Mouse (Mus musculus) CH12.LX (cell line): ENCODE data around the gene Alpk1. TPM values are rescaled to one million over a fixed set of nuclear protein-coding genes. Genes with fewer than 3 reads are reported as not detected.

Experiments used
- DNase-seq: peaks from one replicate; pipeline ENCODE4 v3.0.0-alpha.2; 2013; ENCODE audit errors: extremely low read depth
- H3K27ac ChIP-seq: 2 replicates; pipeline ENCODE4 v1.5.1; 2012; ENCODE audit warnings: low read depth, mild to moderate bottlenecking, control low read depth, moderate library complexity; ENCODE audit not compliant: insufficient read depth
- H3K27me3 ChIP-seq: replicated peaks from 2 replicates; pipeline ENCODE3; 2012; ENCODE audit warnings: inconsistent platforms
- H3K36me3 ChIP-seq, 2 experiments: replicated peaks in 1 of 2; 2 replicates each; pipeline versions ENCODE3 to v1.6.1; 2012; ENCODE audit warnings: inconsistent platforms in 1 of 2, low read length in 1 of 2, mild to moderate bottlenecking in 1 of 2, mixed read lengths in 1 of 2, moderate library complexity in 1 of 2; ENCODE audit not compliant: control insufficient read depth in 1 of 2, insufficient read depth in 1 of 2
- H3K4me1 ChIP-seq, 2 experiments: 2 replicates each; pipeline ENCODE4 v1.6.1; 2012; ENCODE audit warnings: inconsistent platforms in 1 of 2, moderate library complexity in 1 of 2; ENCODE audit not compliant: insufficient read depth in 2 of 2, control insufficient read depth in 1 of 2
- H3K4me2 ChIP-seq: 2 replicates; pipeline ENCODE4 v1.6.1; 2012; ENCODE audit warnings: low read depth, mild to moderate bottlenecking, control low read depth; ENCODE audit not compliant: poor library complexity, insufficient read depth, severe bottlenecking
- H3K4me3 ChIP-seq, 3 experiments: fragments of 150-350 bp in 1 of 3; sonication (generic) in 1 of 3; replicated peaks in 1 of 3; 2 replicates each; pipeline versions ENCODE3 to v1.5.1; 2011 to 2012; ENCODE audit warnings: low read depth in 2 of 3, low read length in 2 of 3, mild to moderate bottlenecking in 2 of 3, moderate library complexity in 2 of 3, control low read depth in 1 of 3, improper control_type of control experiment in 1 of 3, inconsistent platforms in 1 of 3, mixed read lengths in 1 of 3; ENCODE audit not compliant: poor library complexity in 1 of 3
- H3K79me2 ChIP-seq: replicated peaks from 2 replicates; pipeline ENCODE4 v1.6.1; 2012; ENCODE audit warnings: mild to moderate bottlenecking, moderate library complexity; ENCODE audit not compliant: control insufficient read depth, poor library complexity, insufficient read depth, severe bottlenecking; ENCODE audit errors: extremely low read depth
- H3K9ac ChIP-seq: 2 replicates; pipeline ENCODE4 v1.6.1; 2012; ENCODE audit warnings: low read depth, mild to moderate bottlenecking, control low read depth, moderate library complexity; ENCODE audit not compliant: insufficient read depth
- H3K9me3 ChIP-seq: replicated peaks from 2 replicates; pipeline ENCODE3; 2012; ENCODE audit warnings: low read length, inconsistent platforms, mixed read lengths
- CHD1 ChIP-seq: IDR thresholded peaks from 2 replicates; pipeline ENCODE4 v1.6.1; 2012; ENCODE audit warnings: low read depth, low read length, improper control_type of control experiment, inconsistent platforms
- CHD2 ChIP-seq: IDR thresholded peaks from 2 replicates; pipeline ENCODE4 v1.6.1; 2011; ENCODE audit warnings: low read length, improper control_type of control experiment
- CTCF ChIP-seq, 2 experiments: IDR thresholded peaks in 1 of 2; conservative IDR thresholded peaks in 1 of 2; 2 replicates each; pipeline ENCODE4 v1.5.1; 2011 to 2012; ENCODE audit warnings: low read depth in 2 of 2, low read length in 2 of 2, improper control_type of control experiment in 1 of 2, inconsistent platforms in 1 of 2, mild to moderate bottlenecking in 1 of 2, moderate library complexity in 1 of 2
- E2F4 ChIP-seq: IDR thresholded peaks from 2 replicates; pipeline ENCODE4 v1.6.1; 2011; ENCODE audit warnings: low read depth, low read length, improper control_type of control experiment; ENCODE audit not compliant: insufficient replicate concordance
- GABPA ChIP-seq: IDR thresholded peaks from 2 replicates; pipeline ENCODE4 v1.6.1; 2012; ENCODE audit warnings: low read depth, low read length, improper control_type of control experiment, inconsistent platforms; ENCODE audit not compliant: insufficient replicate concordance
- HCFC1 ChIP-seq: IDR thresholded peaks from 2 replicates; pipeline ENCODE4 v1.6.1; 2012; ENCODE audit warnings: low read depth, mild to moderate bottlenecking, inconsistent platforms, low read length, improper control_type of control experiment
- IRF4 ChIP-seq: IDR thresholded peaks from 2 replicates; pipeline ENCODE4 v1.6.1; 2014; ENCODE audit warnings: low read depth, mild to moderate bottlenecking, inconsistent platforms, low read length, improper control_type of control experiment
- JUND ChIP-seq: conservative IDR thresholded peaks from 2 replicates; pipeline ENCODE4 v1.6.1; 2011; ENCODE audit warnings: low read depth, low read length, improper control_type of control experiment
- KAT2A ChIP-seq: IDR thresholded peaks from 2 replicates; pipeline ENCODE4 v1.6.1; 2012; ENCODE audit warnings: low read length, improper control_type of control experiment, inconsistent platforms; ENCODE audit not compliant: insufficient replicate concordance
- MAFK ChIP-seq: IDR thresholded peaks from 2 replicates; pipeline ENCODE4 v1.6.1; 2011; ENCODE audit warnings: low read length, improper control_type of control experiment; ENCODE audit not compliant: insufficient replicate concordance
- MYC ChIP-seq: IDR thresholded peaks from 2 replicates; pipeline ENCODE4 v1.6.1; 2011; ENCODE audit warnings: low read depth, mild to moderate bottlenecking, improper control_type of control experiment, low read length
- NELFE ChIP-seq: IDR thresholded peaks from 2 replicates; pipeline ENCODE4 v1.6.1; 2011; ENCODE audit warnings: low read depth, low read length, improper control_type of control experiment
- NRF1 ChIP-seq: IDR thresholded peaks from 2 replicates; pipeline ENCODE4 v1.6.1; 2014; ENCODE audit warnings: low read depth, mild to moderate bottlenecking, inconsistent platforms, low read length, improper control_type of control experiment, moderate library complexity
- POLR2A ChIP-seq: IDR thresholded peaks from 2 replicates; pipeline ENCODE4 v1.6.1; 2011; ENCODE audit warnings: low read depth, mild to moderate bottlenecking, improper control_type of control experiment, low read length
- POLR2AphosphoS2 ChIP-seq: IDR thresholded peaks from 2 replicates; pipeline ENCODE4 v1.6.1; 2011; ENCODE audit warnings: low read depth, low read length, improper control_type of control experiment
- RCOR1 ChIP-seq: conservative IDR thresholded peaks from 2 replicates; pipeline ENCODE4 v1.6.1; 2012; ENCODE audit warnings: low read depth, mild to moderate bottlenecking, inconsistent platforms, low read length, improper control_type of control experiment
- SMC3 ChIP-seq: IDR thresholded peaks from 2 replicates; pipeline ENCODE4 v1.6.1; 2011; ENCODE audit warnings: low read depth, low read length, improper control_type of control experiment
- TBP ChIP-seq: conservative IDR thresholded peaks from 2 replicates; pipeline ENCODE4 v1.6.1; 2011; ENCODE audit warnings: low read depth, low read length, improper control_type of control experiment
- ZKSCAN1 ChIP-seq: IDR thresholded peaks from 2 replicates; pipeline ENCODE4 v1.6.1; 2012; ENCODE audit warnings: low read depth, inconsistent platforms, low read length, improper control_type of control experiment, borderline replicate concordance
- ZMIZ1 ChIP-seq: IDR thresholded peaks from 2 replicates; pipeline ENCODE4 v1.6.1; 2012; ENCODE audit warnings: low read depth, mild to moderate bottlenecking, inconsistent platforms, low read length, improper control_type of control experiment
- dilution Hi-C: fragments of 300-500 bp; cut with MboI; formaldehyde crosslinking; loops from 2 replicates; pipeline ENCODE4 v1.14.3; 2020; ENCODE audit warnings: low sequenced_read_pairs; ENCODE audit not compliant: extremely low pct_unique_long_range_greater_than_20kb, extremely low pct_ligation_motif_present
- in situ Hi-C: fragments of 300-500 bp; cut with MboI; formaldehyde crosslinking; loops from 3 replicates; pipeline ENCODE4 v1.14.3; 2019; ENCODE audit warnings: low sequenced_read_pairs, low pct_ligation_motif_present, low pct_unique_long_range_greater_than_20kb, mixed read lengths
- polyA plus RNA-seq: library from polyadenylated mRNA; unstranded; fragments of >175 nt; gene quantifications from 2 replicates; pipeline ENCODE4 v1.2.1, GENCODE M21; 2012; ENCODE audit warnings: low read depth; ENCODE audit not compliant: insufficient read length
- total RNA-seq, 2 experiments: library from RNA; depleted of rRNA; stranded (reverse); fragments of 300-350 nt in 1 of 2; fragments of >200 nt in 1 of 2; gene quantifications; 2 replicates each; pipeline ENCODE4 v1.2.3; 2012 to 2014

The Alpk1 gene
- total and polyA plus RNA-seq, 3 experiments, result 1.4 to 1.8 (median 1.5) TPM

GRCm38 (mm10) chr3:127818694-127819663 is 38.7 kb upstream of the Alpk1 start:
- Histone ChIP-seq H3K4me1 (peaks cover 0 to 5% of the 10 kb centered on the region in 2 experiments; a peak in 3 of 4 replicates), H3K4me2 (no peak overlapping the region), H3K9me3 (no peaks in the 10 kb centered on the region), H3K79me2 (no peaks in the 10 kb centered on the region; the same call in 1 of the 2 replicates), H3K4me3 (no peak overlapping the region), H3K27me3 (no peaks in the 10 kb centered on the region), H3K9ac (no peak overlapping the region), H3K36me3 (peaks cover 20 to 66% of the 10 kb centered on the region in 2 experiments), H3K27ac (no peak overlapping the region)
- in situ Hi-C loops (no loop called here), dilution Hi-C loops (no loop called here)
- TF ChIP-seq POLR2AphosphoS2 (no peak), CHD2 (no peak), ZMIZ1 (no peak), NELFE (no peak), NRF1 (no peak)
- no peak for DNase-seq

GRCm38 (mm10) chr3:127817120-127817683 is 36.9 kb upstream of the Alpk1 start:
- in situ Hi-C loops (no loop called here), dilution Hi-C loops (no loop called here)
- Histone ChIP-seq H3K36me3 (peaks cover 24 to 76% of the 10 kb centered on the region in 2 experiments), H3K4me2 (no peak overlapping the region), H3K79me2 (no peaks in the 10 kb centered on the region), H3K9ac (no peak overlapping the region), H3K27me3 (no peaks in the 10 kb centered on the region), H3K4me3 (no peak overlapping the region), H3K27ac (no peak overlapping the region), H3K9me3 (no peaks in the 10 kb centered on the region), H3K4me1 (no peaks in the 10 kb centered on the region)
- TF ChIP-seq SMC3 (no peak), POLR2A (no peak), KAT2A (no peak), MYC (no peak), JUND (no peak), ZMIZ1 (no peak), MAFK (no peak), HCFC1 (no peak), CHD1 (no peak), GABPA (no peak), E2F4 (no peak), ZKSCAN1 (no peak), TBP (no peak), CTCF (conservative IDR thresholded peaks at IDR 0.05 in 1 of 2, IDR thresholded peaks at IDR 0.05 in 1 of 2; ENCODE audit: low read depth in 2 of 2, low read length in 2 of 2) (no peak), CHD2 (no peak), RCOR1 (no peak), IRF4 (no peak)
- no peak for DNase-seq
